Mouse (Mus musculus) stomach, postnatal 0 days (tissue): ENCODE measurements around the gene Trmt10c.

ENCODE experiments used
- CTCF ChIP-seq: IDR thresholded peaks from 2 replicates; pipeline ENCODE4 v1.5.1; 2016; ENCODE audit warnings: antibody characterized with exemption, low read depth, mild to moderate bottlenecking, moderate library complexity
- EP300 ChIP-seq: optimal IDR thresholded peaks from 2 replicates; pipeline ENCODE3; 2016; ENCODE audit warnings: antibody characterized with exemption

DNA sequence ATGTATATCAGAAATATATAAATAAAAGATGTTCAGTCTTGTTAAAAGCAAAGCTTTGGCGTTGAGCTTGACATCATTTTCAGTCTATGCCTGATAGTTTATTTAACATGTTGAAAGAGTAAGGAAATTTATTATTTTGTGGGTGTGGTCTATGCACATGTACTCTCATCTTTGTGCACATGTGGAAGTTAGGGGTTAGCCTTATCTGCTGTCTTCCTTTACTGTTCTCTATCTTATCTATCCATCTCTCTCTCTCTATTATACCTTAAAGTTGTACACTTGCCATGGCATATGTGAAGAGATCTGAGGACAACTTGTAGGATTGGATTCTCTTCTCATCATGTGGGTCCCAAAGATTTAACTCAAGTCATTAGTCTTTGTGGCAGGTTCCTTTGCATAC, 28.8 kb downstream of the Trmt10c start:
- no peak for TF ChIP-seq EP300
- TF ChIP-seq CTCF = no peak
